Mouse (Mus musculus): Measurements from ENCODE around the gene Rps6ka2. TPM values are rescaled to one million over a fixed set of nuclear protein-coding genes. Genes with fewer than 3 reads are reported as not detected.
A peak's percentile ranks its signal among the peaks of the same experiment; 100 is the strongest.

Rps6ka2 gene
- polyA plus RNA-seq, 1 experiment from 2014 or later: 22.5 TPM

- Histone ChIP-seq H3K9me3 (no peaks in the 10 kb centered on the region), H3K27me3 (no peaks in the 10 kb centered on the region), H3K4me3 (no peak overlapping the region), H3K27ac (replicated peaks) (no peak overlapping the region), H3K36me3 (no peaks in the 10 kb centered on the region), H3K4me2 (no peak overlapping the region), H3K9ac (no peak overlapping the region), H3K4me1 (replicated peaks) (peaks cover 12% of the 10 kb centered on the region; the same call in 1 of the 2 replicates)
- ATAC-seq (ENCODE audit: low FRiP score, low read depth): no peak
- WGBS: 91% methylated on average over 7 of the region's 7 CpGs
Measured at GRCm38 (mm10) chr17:7146479-7146878, 23.4 kb upstream of the Rps6ka2 start.

- Histone ChIP-seq H3K36me3 (no peaks in the 10 kb centered on the region), H3K4me3 (no peak overlapping the region), H3K27me3 (no peaks in the 10 kb centered on the region), H3K9ac (no peak overlapping the region), H3K4me2 (no peak overlapping the region), H3K9me3 (no peaks in the 10 kb centered on the region), H3K4me1 (replicated peaks) (peaks cover 15% of the 10 kb centered on the region; the same call in 1 of the 2 replicates), H3K27ac (replicated peaks) (no peak overlapping the region)
- WGBS: 39% methylated on average over 12 of the region's 12 CpGs
- no peak for ATAC-seq (ENCODE audit: low FRiP score, low read depth)
Measured at GRCm38 (mm10) chr17:7147920-7148321, 22.0 kb upstream of the Rps6ka2 start.

GRCm38 (mm10) chr17:7149328-7150195 is 20.4 kb upstream of the Rps6ka2 start:
- no peak overlapping the region for H3K4me3 ChIP-seq
- ATAC-seq (ENCODE audit: low FRiP score, low read depth): no peak
- H3K9ac ChIP-seq: no peak overlapping the region
- no peak overlapping the region for H3K4me2 ChIP-seq
- H3K9me3 ChIP-seq: no peaks in the 10 kb centered on the region
- 92% methylated on average over 11 of the region's 11 CpGs for WGBS
- no peaks in the 10 kb centered on the region for H3K36me3 ChIP-seq
- peaks cover 15% of the 10 kb centered on the region; the same call in 1 of the 2 replicates for H3K4me1 ChIP-seq (replicated peaks)
- no peak overlapping the region for H3K27ac ChIP-seq (replicated peaks)
- H3K27me3 ChIP-seq: no peaks in the 10 kb centered on the region

GRCm38 (mm10) chr17:7151446-7152100 is 18.3 kb upstream of the Rps6ka2 start:
- Histone ChIP-seq H3K27ac (replicated peaks) (0 out of 2 replicates have a peak overlapping the region, but pooled peaks have one; percentile 10), H3K9ac (no peak overlapping the region), H3K4me2 (no peak overlapping the region), H3K4me1 (replicated peaks) (peaks cover 11% of the 10 kb centered on the region), H3K4me3 (no peak overlapping the region), H3K9me3 (no peaks in the 10 kb centered on the region), H3K36me3 (no peaks in the 10 kb centered on the region), H3K27me3 (no peaks in the 10 kb centered on the region)
- peak; percentile 70 for ATAC-seq (ENCODE audit: low FRiP score, low read depth)
- WGBS: 77% methylated on average over 6 of the region's 6 CpGs

- 94% methylated on average over 7 of the region's 7 CpGs for WGBS
- Histone ChIP-seq H3K9me3 (no peaks in the 10 kb centered on the region), H3K4me2 (no peak overlapping the region), H3K36me3 (no peaks in the 10 kb centered on the region), H3K4me3 (no peak overlapping the region), H3K9ac (no peak overlapping the region), H3K27me3 (no peaks in the 10 kb centered on the region), H3K4me1 (replicated peaks) (peaks cover 18% of the 10 kb centered on the region), H3K27ac (replicated peaks) (no peak overlapping the region)
- ATAC-seq (ENCODE audit: low FRiP score, low read depth): no peak
Measured at GRCm38 (mm10) chr17:7152662-7153061, 17.3 kb upstream of the Rps6ka2 start.

- no peak overlapping the region for H3K9ac ChIP-seq
- no peak overlapping the region for H3K4me2 ChIP-seq
- H3K9me3 ChIP-seq: no peaks in the 10 kb centered on the region
- H3K4me3 ChIP-seq: no peak overlapping the region
- ATAC-seq (ENCODE audit: low FRiP score, low read depth): no peak
- H3K4me1 ChIP-seq (replicated peaks): peaks cover 8% of the 10 kb centered on the region
- no peaks in the 10 kb centered on the region for H3K27me3 ChIP-seq
- no peaks in the 10 kb centered on the region for H3K36me3 ChIP-seq
- H3K27ac ChIP-seq (replicated peaks): no peak overlapping the region
- WGBS: 78% methylated on average over 3 of the region's 3 CpGs
Measured at GRCm38 (mm10) chr17:7163955-7164354, 6.0 kb upstream of the Rps6ka2 start.

GRCm38 (mm10) chr17:7165524-7165923 is 4.4 kb upstream of the Rps6ka2 start:
- Histone ChIP-seq H3K27ac (replicated peaks) (no peak overlapping the region), H3K4me2 (no peak overlapping the region), H3K27me3 (no peaks in the 10 kb centered on the region), H3K4me1 (replicated peaks) (peaks cover 13% of the 10 kb centered on the region), H3K9me3 (no peaks in the 10 kb centered on the region), H3K36me3 (no peaks in the 10 kb centered on the region), H3K9ac (no peak overlapping the region), H3K4me3 (no peak overlapping the region)
- ATAC-seq (ENCODE audit: low FRiP score, low read depth): no peak
- whole genome bisulfite sequencing: 96% methylated on average over 7 of the region's 7 CpGs

- Histone ChIP-seq H3K9me3 (no peaks in the 10 kb centered on the region), H3K4me2 (peak overlapping the region; percentile 74), H3K4me3 (peak overlapping the region; percentile 71), H3K4me1 (replicated peaks) (peaks cover 25% of the 10 kb centered on the region), H3K27me3 (no peaks in the 10 kb centered on the region), H3K9ac (peak overlapping the region; percentile 38), H3K36me3 (no peaks in the 10 kb centered on the region), H3K27ac (replicated peaks) (peak overlapping the region; percentile 88)
- ATAC-seq (ENCODE audit: low FRiP score, low read depth): peak; percentile 44
- WGBS: 9% methylated on average over 15 of the region's 15 CpGs
Measured at GRCm38 (mm10) chr17:7168961-7169626, 821 bp upstream of the Rps6ka2 start.

- no peak for ATAC-seq (ENCODE audit: low FRiP score, low read depth)
Measured at GRCm38 (mm10) chr17:7170304-7171295, 685 bp downstream of the Rps6ka2 start.

GRCm38 (mm10) chr17:7173331-7174028 is 3.6 kb downstream of the Rps6ka2 start:
- no peak overlapping the region for H3K27ac ChIP-seq (replicated peaks)
- no peaks in the 10 kb centered on the region for H3K9me3 ChIP-seq
- no peak overlapping the region for H3K4me3 ChIP-seq
- no peak overlapping the region for H3K4me2 ChIP-seq
- H3K4me1 ChIP-seq (replicated peaks): peaks cover 30% of the 10 kb centered on the region
- WGBS: 75% methylated on average over 15 of the region's 15 CpGs
- no peaks in the 10 kb centered on the region for H3K36me3 ChIP-seq
- H3K27me3 ChIP-seq: no peaks in the 10 kb centered on the region
- ATAC-seq (ENCODE audit: low FRiP score, low read depth): no peak
- no peak overlapping the region for H3K9ac ChIP-seq

More at GRCm38 (mm10) chr17:7170304-7171295, 685 bp downstream of the Rps6ka2 start:
- peak overlapping the region; percentile 74 for H3K4me2 ChIP-seq
- no peaks in the 10 kb centered on the region for H3K9me3 ChIP-seq
- peaks cover 25% of the 10 kb centered on the region for H3K4me1 ChIP-seq (replicated peaks)
- H3K36me3 ChIP-seq: no peaks in the 10 kb centered on the region
- no peaks in the 10 kb centered on the region for H3K27me3 ChIP-seq
- H3K9ac ChIP-seq: peak overlapping the region; percentile 67
- H3K4me3 ChIP-seq: peak overlapping the region; percentile 71
- 1% methylated on average over 43 of the region's 43 CpGs for WGBS
- H3K27ac ChIP-seq (replicated peaks): peak overlapping the region; percentile 81

GRCm38 (mm10) chr17:7175293-7175692 is 5.4 kb downstream of the Rps6ka2 start:
- Histone ChIP-seq H3K9ac (no peak overlapping the region), H3K36me3 (no peaks in the 10 kb centered on the region), H3K4me2 (no peak overlapping the region), H3K4me3 (no peak overlapping the region), H3K27ac (replicated peaks) (no peak overlapping the region), H3K27me3 (no peaks in the 10 kb centered on the region), H3K9me3 (no peaks in the 10 kb centered on the region), H3K4me1 (replicated peaks) (peaks cover 25% of the 10 kb centered on the region)
- no peak for ATAC-seq (ENCODE audit: low FRiP score, low read depth)
- WGBS: 95% methylated on average over 1 of the region's 1 CpGs

Measured in hindbrain, embryonic 15.5 days (tissue).